Mouse (Mus musculus): ENCODE measurements around the gene Gm36028. TPM values are rescaled to one million over a fixed set of nuclear protein-coding genes. Genes with fewer than 3 reads are reported as not detected.

Gm36028 gene
- polyA plus RNA-seq, 1 experiment, result 3.4 TPM

GRCm38 (mm10) chr16:37845202-37845925 lies 15.6 kb downstream of the Gm36028 start:
- H3K27ac ChIP-seq (replicated peaks; ENCODE audit: low read depth, low read length), result peak overlapping the region; percentile 81

GRCm38 (mm10) chr16:37843740-37844139 lies 17.2 kb downstream of the Gm36028 start:
- peaks cover 10% of the 10 kb centered on the region; the same call in 1 of the 2 replicates for H3K4me1 ChIP-seq (ENCODE audit: control insufficient read depth, insufficient read depth, insufficient read length, low read length)
- H3K27ac ChIP-seq (replicated peaks; ENCODE audit: low read depth, low read length), result no peak overlapping the region
- no peak overlapping the region for H3K4me3 ChIP-seq (ENCODE audit: insufficient read depth, low read depth, low read length)

More at GRCm38 (mm10) chr16:37845202-37845925, 15.6 kb downstream of the Gm36028 start:
- Histone ChIP-seq H3K4me1 (ENCODE audit: control insufficient read depth, insufficient read depth, insufficient read length, low read length) (peaks cover 10% of the 10 kb centered on the region; the same call in 1 of the 2 replicates), H3K4me3 (ENCODE audit: insufficient read depth, low read depth, low read length) (no peak overlapping the region)

- no peak overlapping the region for H3K4me3 ChIP-seq (ENCODE audit: insufficient read depth, low read depth, low read length)
- peaks cover 10% of the 10 kb centered on the region; the same call in 1 of the 2 replicates for H3K4me1 ChIP-seq (ENCODE audit: control insufficient read depth, insufficient read depth, insufficient read length, low read length)
- no peak overlapping the region for H3K27ac ChIP-seq (replicated peaks; ENCODE audit: low read depth, low read length)
These were observed 18.5 kb downstream of the Gm36028 start for GRCm38 (mm10) chr16:37842439-37842838.

GRCm38 (mm10) chr16:37837571-37837970 lies 23.4 kb downstream of the Gm36028 start:
- Histone ChIP-seq H3K4me3 (ENCODE audit: insufficient read depth, low read depth, low read length) (no peak overlapping the region), H3K27ac (replicated peaks; ENCODE audit: low read depth, low read length) (no peak overlapping the region), H3K4me1 (ENCODE audit: control insufficient read depth, insufficient read depth, insufficient read length, low read length) (0 out of 2 replicates have a peak, but pooled peaks cover 3% of the 10 kb centered on the region)

- Histone ChIP-seq H3K27ac (replicated peaks; ENCODE audit: low read depth, low read length) (no peak overlapping the region), H3K4me1 (ENCODE audit: control insufficient read depth, insufficient read depth, insufficient read length, low read length) (0 out of 2 replicates have a peak, but pooled peaks cover 3% of the 10 kb centered on the region), H3K4me3 (ENCODE audit: insufficient read depth, low read depth, low read length) (no peak overlapping the region)
These were observed 29.9 kb downstream of the Gm36028 start for GRCm38 (mm10) chr16:37831041-37831440.

- Histone ChIP-seq H3K4me3 (ENCODE audit: insufficient read depth, low read depth, low read length) (no peak overlapping the region), H3K27ac (replicated peaks; ENCODE audit: low read depth, low read length) (no peak overlapping the region), H3K4me1 (ENCODE audit: control insufficient read depth, insufficient read depth, insufficient read length, low read length) (no peaks in the 10 kb centered on the region)
These were observed 34.7 kb downstream of the Gm36028 start for GRCm38 (mm10) chr16:37826286-37826685.

- Histone ChIP-seq H3K27ac (replicated peaks; ENCODE audit: low read depth, low read length) (no peak overlapping the region), H3K4me1 (ENCODE audit: control insufficient read depth, insufficient read depth, insufficient read length, low read length) (peaks cover 7% of the 10 kb centered on the region; the same call in 1 of the 2 replicates), H3K4me3 (ENCODE audit: insufficient read depth, low read depth, low read length) (no peak overlapping the region)
These were observed 36.0 kb downstream of the Gm36028 start for GRCm38 (mm10) chr16:37824778-37825505.

GRCm38 (mm10) chr16:37823949-37824348 lies 37.0 kb downstream of the Gm36028 start:
- Histone ChIP-seq H3K27ac (replicated peaks; ENCODE audit: low read depth, low read length) (no peak overlapping the region), H3K4me3 (ENCODE audit: insufficient read depth, low read depth, low read length) (no peak overlapping the region), H3K4me1 (ENCODE audit: control insufficient read depth, insufficient read depth, insufficient read length, low read length) (peaks cover 8% of the 10 kb centered on the region; the same call in 1 of the 2 replicates)

GRCm38 (mm10) chr16:37817986-37818385 lies 43.0 kb downstream of the Gm36028 start:
- peak overlapping the region; percentile 97 for H3K27ac ChIP-seq (replicated peaks; ENCODE audit: low read depth, low read length)
- H3K4me1 ChIP-seq (ENCODE audit: control insufficient read depth, insufficient read depth, insufficient read length, low read length), result peaks cover 25% of the 10 kb centered on the region
- H3K4me3 ChIP-seq (ENCODE audit: insufficient read depth, low read depth, low read length), result no peak overlapping the region

GRCm38 (mm10) chr16:37814383-37814971 lies 46.5 kb downstream of the Gm36028 start:
- peak overlapping the region; percentile 76 for H3K27ac ChIP-seq (replicated peaks; ENCODE audit: low read depth, low read length)
- H3K4me1 ChIP-seq (ENCODE audit: control insufficient read depth, insufficient read depth, insufficient read length, low read length), result peaks cover 28% of the 10 kb centered on the region
- no peak overlapping the region for H3K4me3 ChIP-seq (ENCODE audit: insufficient read depth, low read depth, low read length)

GRCm38 (mm10) chr16:37813691-37814382 lies 47.1 kb downstream of the Gm36028 start:
- peaks cover 32% of the 10 kb centered on the region for H3K4me1 ChIP-seq (ENCODE audit: control insufficient read depth, insufficient read depth, insufficient read length, low read length)
- peak overlapping the region; percentile 56 for H3K27ac ChIP-seq (replicated peaks; ENCODE audit: low read depth, low read length)
- H3K4me3 ChIP-seq (ENCODE audit: insufficient read depth, low read depth, low read length), result no peak overlapping the region

- Histone ChIP-seq H3K4me1 (ENCODE audit: control insufficient read depth, insufficient read depth, insufficient read length, low read length) (peaks cover 30% of the 10 kb centered on the region), H3K4me3 (ENCODE audit: insufficient read depth, low read depth, low read length) (no peak overlapping the region), H3K27ac (replicated peaks; ENCODE audit: low read depth, low read length) (peak overlapping the region; percentile 20; the same call in 1 of the 2 replicates)
These were observed 48.5 kb downstream of the Gm36028 start for GRCm38 (mm10) chr16:37812474-37812886.

GRCm38 (mm10) chr16:37811874-37812273 lies 49.1 kb downstream of the Gm36028 start:
- Histone ChIP-seq H3K4me1 (ENCODE audit: control insufficient read depth, insufficient read depth, insufficient read length, low read length) (peaks cover 30% of the 10 kb centered on the region), H3K27ac (replicated peaks; ENCODE audit: low read depth, low read length) (no peak overlapping the region), H3K4me3 (ENCODE audit: insufficient read depth, low read depth, low read length) (no peak overlapping the region)

GRCm38 (mm10) chr16:37809623-37809992 lies 51.3 kb downstream of the Gm36028 start:
- 0 out of 2 replicates have a peak overlapping the region, but pooled peaks have one; percentile 8 for H3K27ac ChIP-seq (replicated peaks; ENCODE audit: low read depth, low read length)
- H3K4me1 ChIP-seq (ENCODE audit: control insufficient read depth, insufficient read depth, insufficient read length, low read length), result peaks cover 24% of the 10 kb centered on the region
- H3K4me3 ChIP-seq (ENCODE audit: insufficient read depth, low read depth, low read length), result no peak overlapping the region

Data from brown adipose tissue, adult 24 weeks (tissue).